17 mouse cellular contexts compared by ENCODE assay signal in genomic region chr10:37321171-37321570, GRCm38 (mm10).
DNase-seq lines count a peak whose midpoint lies in the region; ATAC-seq and TF ChIP-seq lines count a peak whose summit lies in the region.
"Had no signal": no experiment of that assay in that cellular context is flagged by ENCODE, and none has a peak within 500 bp of the region (broad histone marks: within the 10 kb centered on the region; RNA-seq: fewer than 3 reads in every experiment).

No protein-coding gene starts in this region.

- no peak overlapping the region for H3K27ac ChIP-seq in kidney, adult 2 months (ENCODE audit: insufficient read depth, low read depth, low read length)
- H3K27ac ChIP-seq: liver, embryonic 13.5 days had no signal

- ATAC-seq in activated CD4-positive, CD25-positive, alpha-beta regulatory T cell, adult 4 months = peak; percentile 91
- peak; percentile 95 for ATAC-seq in monocyte, adult 5-6 weeks (replicated peaks; ENCODE audit: insufficient number of reproducible peaks, low FRiP score, low TSS enrichment, poor library complexity, severe bottlenecking)
- ATAC-seq: forebrain, postnatal 0 days had no signal

- no peak for TF ChIP-seq CTCF in kidney, adult 2 months (conservative IDR thresholded peaks at IDR 0.05; ENCODE audit: insufficient read depth, insufficient read length, low read depth, low read length)

- H3K27me3 ChIP-seq in kidney, adult 2 months (replicated peaks; ENCODE audit: control insufficient read depth, insufficient read depth, low read length) = no peaks in the 10 kb centered on the region
- H3K27me3 ChIP-seq: heart, embryonic 12.5 days; liver, embryonic 13.5 days had no signal

- peak; percentile 8 for DNase-seq in kidney, adult 2 months
- no peak for DNase-seq in kidney, adult 18-20 months
- peak; percentile 88 for DNase-seq in A20 (ENCODE audit: low read depth, low spot score)
- no peak for DNase-seq in heart, adult 8-10 months (ENCODE audit: low spot score)
- no peak for DNase-seq in urinary bladder, postnatal 25 days (ENCODE audit: low spot score)
- no peak for DNase-seq in embryo, embryonic 10 days (ENCODE audit: low spot score)
- DNase-seq: cerebellum, adult 2 months; embryo, embryonic 11 days; forebrain, postnatal 0 days; gastrocnemius, postnatal 14 days; kidney, adult 8-10 months; liver, embryonic 13.5 days; right cerebral cortex, adult 18-20 months; thymus, postnatal 4 days had no signal

- WGBS in kidney, adult 2 months = 90% methylated on average over 3 of the region's 3 CpGs

- no peak overlapping the region for H3K4me3 ChIP-seq in kidney, adult 2 months (ENCODE audit: insufficient read depth, low read depth, low read length)
- H3K4me3 ChIP-seq: heart, embryonic 12.5 days; liver, embryonic 13.5 days had no signal

- H3K4me1 ChIP-seq in kidney, adult 2 months (ENCODE audit: control insufficient read depth, insufficient read depth, low read length) = no peaks in the 10 kb centered on the region
- H3K4me1 ChIP-seq: heart, embryonic 12.5 days; liver, embryonic 13.5 days had no signal

- H3K36me3 ChIP-seq in kidney, adult 2 months (ENCODE audit: control insufficient read depth, insufficient read depth, low read length) = no peaks in the 10 kb centered on the region
- H3K36me3 ChIP-seq: heart, embryonic 12.5 days; liver, embryonic 13.5 days had no signal

- TF ChIP-seq POLR2A in kidney, adult 2 months (IDR thresholded peaks at IDR 0.05; ENCODE audit: low read depth, low read length) = no peak

Comparison
In these comparisons a context has a peak if more than half of its experiments do, and no peak if none do; other contexts are left out.
1. DNase-seq: peak in kidney, adult 2 months (single experiment) and A20 (single experiment); none in kidney, adult 18-20 months (single experiment), heart, adult 8-10 months (single experiment), urinary bladder, postnatal 25 days (single experiment) and embryo, embryonic 10 days (single experiment).